Mouse (Mus musculus) T-helper 2 cell (primary cell): ENCODE results near the gene Pdk2.

Experiments used
- in situ Hi-C: fragments of 300-600 bp; cut with MboI, MseI; formaldehyde crosslinking; loops from one replicate; pipeline ENCODE4 v1.15.1; 2025; ENCODE audit warnings: high pct_unique_total_duplicates

The Pdk2 gene

GRCm38 (mm10) chr11:95070140-95071107, 29.3 kb upstream of the Pdk2 start:
- in situ Hi-C loops, result no loop called here

- in situ Hi-C loops, result no loop called here
These were observed 28.2 kb upstream of the Pdk2 start for GRCm38 (mm10) chr11:95069226-95069957.

GRCm38 (mm10) chr11:95056768-95057501, 15.8 kb upstream of the Pdk2 start:
- in situ Hi-C loops, result no loop called here

GRCm38 (mm10) chr11:95053062-95053461, 11.9 kb upstream of the Pdk2 start:
- in situ Hi-C loops, result no loop called here

- in situ Hi-C loops, result no loop called here
These were observed 6.0 kb upstream of the Pdk2 start for GRCm38 (mm10) chr11:95046980-95047680.

- in situ Hi-C loops, result no loop called here
These were observed 3.2 kb upstream of the Pdk2 start for GRCm38 (mm10) chr11:95044185-95044870.

GRCm38 (mm10) chr11:95043608-95044007, 2.5 kb upstream of the Pdk2 start:
- in situ Hi-C loops, result no loop called here

GRCm38 (mm10) chr11:95043060-95043459, 1.9 kb upstream of the Pdk2 start:
- in situ Hi-C loops, result no loop called here

GRCm38 (mm10) chr11:95042096-95042495, 942 bp upstream of the Pdk2 start:
- in situ Hi-C loops, result no loop called here

- in situ Hi-C loops, result no loop called here
These were observed 539 bp downstream of the Pdk2 start for GRCm38 (mm10) chr11:95040491-95041138.

- in situ Hi-C loops, result no loop called here
These were observed 1.4 kb downstream of the Pdk2 start for GRCm38 (mm10) chr11:95039766-95040165.

GRCm38 (mm10) chr11:95038818-95039655, 2.1 kb downstream of the Pdk2 start:
- in situ Hi-C loops, result no loop called here

GRCm38 (mm10) chr11:95038156-95038817, 2.9 kb downstream of the Pdk2 start:
- in situ Hi-C loops, result no loop called here

GRCm38 (mm10) chr11:95037306-95037705, 3.8 kb downstream of the Pdk2 start:
- in situ Hi-C loops, result no loop called here

GRCm38 (mm10) chr11:95036521-95036920, 4.6 kb downstream of the Pdk2 start:
- in situ Hi-C loops, result no loop called here

- in situ Hi-C loops, result no loop called here
These were observed 6.3 kb downstream of the Pdk2 start for GRCm38 (mm10) chr11:95034902-95035301.

GRCm38 (mm10) chr11:95033617-95034016, 7.5 kb downstream of the Pdk2 start:
- in situ Hi-C loops, result no loop called here

- in situ Hi-C loops, result no loop called here
These were observed 8.2 kb downstream of the Pdk2 start for GRCm38 (mm10) chr11:95032945-95033344.
